Mouse (Mus musculus) intestine, embryonic 15.5 days (tissue): ENCODE measurements around the gene Enoph1. TPM values are rescaled to one million over a fixed set of nuclear protein-coding genes. Genes with fewer than 3 reads are reported as not detected.
A peak's percentile ranks its signal among the peaks of the same experiment; 100 is the strongest.

Experiments used
- ATAC-seq: fragments of 200-750 bp; cut with Nextera tagmentation; 2 replicates; pipeline ENCODE4 v1.8.0; 2017; ENCODE audit warnings: moderate TSS enrichment, moderate library complexity
- H3K27ac ChIP-seq: fragments of 300-500 bp; sonication (generic); 2 replicates; pipeline ENCODE4 v1.5.1; 2015; ENCODE audit warnings: mild to moderate bottlenecking, inconsistent platforms
- H3K27me3 ChIP-seq: fragments of 300-500 bp; sonication (generic); replicated peaks from 2 replicates; pipeline ENCODE4 v1.6.1; 2015; ENCODE audit warnings: inconsistent platforms
- H3K36me3 ChIP-seq: fragments of 300-500 bp; sonication (generic); 2 replicates; pipeline ENCODE4 v1.6.1; 2015; ENCODE audit warnings: inconsistent platforms
- H3K4me1 ChIP-seq: fragments of 300-500 bp; sonication (generic); replicated peaks from 2 replicates; pipeline ENCODE4 v1.6.1; 2015; ENCODE audit warnings: inconsistent platforms
- H3K4me2 ChIP-seq: fragments of 300-500 bp; sonication (generic); replicated peaks from 2 replicates; pipeline ENCODE4 v1.6.1; 2015; ENCODE audit warnings: mild to moderate bottlenecking, inconsistent platforms
- H3K4me3 ChIP-seq: fragments of 300-500 bp; sonication (generic); replicated peaks from 2 replicates; pipeline ENCODE4 v1.5.1; 2015; ENCODE audit warnings: inconsistent platforms
- H3K9ac ChIP-seq: fragments of 300-500 bp; sonication (generic); 2 replicates; pipeline ENCODE4 v1.6.1; 2015; ENCODE audit warnings: inconsistent platforms
- H3K9me3 ChIP-seq: fragments of 300-500 bp; sonication (generic); 2 replicates; pipeline ENCODE4 v1.6.1; 2016; ENCODE audit warnings: inconsistent platforms
- WGBS: fragments of 180-500 bp; shearing (Covaris S2); methylation state at CpG from one replicate; pipeline ENCODE4 v1.1.7; 2015; 5-methylcytosine and 5-hydroxymethylcytosine counted together
- polyA plus RNA-seq: library from polyadenylated mRNA; unstranded; fragments of >200 nt; fragmentation: Nextera tagmentation; extraction: Ambion mirVana; gene quantifications from 2 replicates; pipeline ENCODE4 v1.2.1, GENCODE M21; 2015

Gene Enoph1
- polyA plus RNA-seq, 1 experiment from 2014 or later, result 49.8 TPM

GRCm38 (mm10) chr5:100058729-100059128, 18.9 kb downstream of the Enoph1 start:
- Histone ChIP-seq H3K27ac (no peak overlapping the region), H3K4me1 (peaks cover 10% of the 10 kb centered on the region), H3K4me3 (no peak overlapping the region), H3K9me3 (no peaks in the 10 kb centered on the region), H3K9ac (no peak overlapping the region), H3K27me3 (no peaks in the 10 kb centered on the region), H3K36me3 (peaks cover 18% of the 10 kb centered on the region), H3K4me2 (no peak overlapping the region)
- WGBS, result 67% methylated on average over 6 of the region's 6 CpGs
- ATAC-seq, result no peak

DNA sequence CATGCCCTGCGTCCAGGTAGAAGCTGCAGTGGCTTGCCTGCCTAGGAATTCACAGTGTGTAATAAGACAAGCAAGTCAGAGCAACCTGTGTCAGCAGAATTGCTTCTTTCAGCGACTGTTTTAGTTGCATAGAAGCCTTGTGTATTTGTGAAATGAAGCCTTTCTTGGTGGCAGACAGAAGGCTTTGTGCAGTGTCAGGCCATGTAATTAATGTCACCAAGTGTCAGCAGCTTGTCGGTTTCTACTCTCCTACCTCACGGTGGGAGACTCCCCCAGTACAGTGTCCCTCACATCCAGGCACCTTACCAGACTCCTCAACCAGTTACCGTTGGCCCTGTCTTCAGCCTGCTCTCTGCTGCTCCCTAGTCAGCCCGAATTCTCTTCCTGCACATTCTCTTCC, 19.5 kb downstream of the Enoph1 start:
- no peak overlapping the region for H3K4me3 ChIP-seq
- H3K9ac ChIP-seq, result no peak overlapping the region
- peaks cover 10% of the 10 kb centered on the region for H3K4me1 ChIP-seq
- no peak for ATAC-seq
- H3K27me3 ChIP-seq, result no peaks in the 10 kb centered on the region
- H3K9me3 ChIP-seq, result no peaks in the 10 kb centered on the region
- WGBS, result 68% methylated on average over 6 of the region's 6 CpGs
- no peak overlapping the region for H3K27ac ChIP-seq
- peaks cover 24% of the 10 kb centered on the region for H3K36me3 ChIP-seq
- no peak overlapping the region for H3K4me2 ChIP-seq

DNA sequence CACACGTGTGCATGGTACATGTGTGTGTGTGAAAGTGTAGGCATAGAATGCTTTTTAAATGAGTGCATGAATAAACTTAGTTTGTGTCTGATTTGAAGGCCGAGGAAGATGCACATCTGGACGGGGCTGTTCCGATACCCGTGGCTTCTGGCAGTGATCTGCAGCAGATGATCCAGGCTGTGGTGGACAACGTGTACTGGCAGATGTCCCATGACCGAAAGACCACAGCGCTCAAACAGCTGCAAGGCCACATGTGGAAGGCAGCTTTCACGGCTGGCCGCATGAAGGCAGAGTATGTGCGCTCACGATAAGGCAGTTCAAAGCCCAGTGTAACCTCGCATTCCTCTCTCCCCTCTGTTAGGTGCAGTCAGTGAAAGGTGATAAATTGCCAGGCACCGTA, 21.1 kb downstream of the Enoph1 start:
- Histone ChIP-seq H3K4me1 (0 out of 2 replicates have a peak, but pooled peaks cover under 1% of the 10 kb centered on the region), H3K9me3 (no peaks in the 10 kb centered on the region), H3K4me2 (no peak overlapping the region), H3K4me3 (no peak overlapping the region), H3K36me3 (peaks cover 31% of the 10 kb centered on the region), H3K27me3 (no peaks in the 10 kb centered on the region), H3K9ac (no peak overlapping the region), H3K27ac (no peak overlapping the region)
- 93% methylated on average over 14 of the region's 14 CpGs for WGBS
- no peak for ATAC-seq

- ATAC-seq, result no peak
- H3K27ac ChIP-seq, result no peak overlapping the region
- no peaks in the 10 kb centered on the region for H3K4me1 ChIP-seq
- H3K27me3 ChIP-seq, result no peaks in the 10 kb centered on the region
- H3K4me2 ChIP-seq, result no peak overlapping the region
- H3K36me3 ChIP-seq, result peaks cover 24% of the 10 kb centered on the region
- H3K9ac ChIP-seq, result no peak overlapping the region
- H3K9me3 ChIP-seq, result no peaks in the 10 kb centered on the region
- no peak overlapping the region for H3K4me3 ChIP-seq
- WGBS, result 94% methylated on average over 16 of the region's 16 CpGs
Observed at GRCm38 (mm10) chr5:100067579-100067978, 27.8 kb downstream of the Enoph1 start.

DNA sequence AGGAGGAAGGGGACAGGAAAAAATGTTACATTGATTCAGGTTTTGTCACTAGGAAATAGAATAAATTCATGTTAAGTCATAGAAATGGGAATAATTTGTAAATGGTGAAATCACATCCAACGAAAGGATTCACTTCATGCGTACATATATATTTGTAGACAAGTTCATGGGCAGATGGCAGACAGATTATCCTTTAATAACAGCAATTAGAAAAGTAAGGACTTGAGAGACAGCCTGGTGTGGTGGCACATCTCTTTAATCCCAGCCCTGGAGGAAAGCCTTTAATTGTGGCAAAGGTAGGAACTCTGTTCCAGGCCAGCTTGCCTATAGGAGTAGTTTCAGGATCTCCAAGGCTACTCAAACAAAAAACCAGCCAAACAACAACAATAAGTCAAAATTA, 29.7 kb downstream of the Enoph1 start:
- ATAC-seq, result no peak
- H3K36me3 ChIP-seq, result peaks cover 17% of the 10 kb centered on the region
- no peaks in the 10 kb centered on the region for H3K4me1 ChIP-seq
- 93% methylated on average over 2 of the region's 2 CpGs for WGBS
- H3K27me3 ChIP-seq, result no peaks in the 10 kb centered on the region
- H3K4me3 ChIP-seq, result no peak overlapping the region
- no peak overlapping the region for H3K27ac ChIP-seq
- no peak overlapping the region for H3K9ac ChIP-seq
- H3K9me3 ChIP-seq, result no peaks in the 10 kb centered on the region
- no peak overlapping the region for H3K4me2 ChIP-seq

- 20% methylated on average over 3 of the region's 3 CpGs for WGBS
- Histone ChIP-seq H3K9me3 (no peaks in the 10 kb centered on the region), H3K4me1 (no peaks in the 10 kb centered on the region), H3K9ac (no peak overlapping the region), H3K27me3 (no peaks in the 10 kb centered on the region), H3K36me3 (peaks cover 13% of the 10 kb centered on the region), H3K4me3 (no peak overlapping the region), H3K27ac (no peak overlapping the region), H3K4me2 (no peak overlapping the region)
- peak; percentile 83 for ATAC-seq
Observed at GRCm38 (mm10) chr5:100070255-100070654, 30.5 kb downstream of the Enoph1 start.

- Histone ChIP-seq H3K9ac (no peak overlapping the region), H3K27me3 (no peaks in the 10 kb centered on the region), H3K4me3 (no peak overlapping the region), H3K9me3 (no peaks in the 10 kb centered on the region), H3K27ac (no peak overlapping the region), H3K36me3 (peaks cover 10% of the 10 kb centered on the region), H3K4me1 (no peaks in the 10 kb centered on the region), H3K4me2 (no peak overlapping the region)
- ATAC-seq, result no peak
- WGBS, result 90% methylated on average over 5 of the region's 5 CpGs
Observed at GRCm38 (mm10) chr5:100071541-100071940, 31.8 kb downstream of the Enoph1 start.

- Histone ChIP-seq H3K4me2 (no peak overlapping the region), H3K4me1 (peaks cover 1% of the 10 kb centered on the region; the same call in 1 of the 2 replicates), H3K27ac (no peak overlapping the region), H3K9ac (no peak overlapping the region), H3K4me3 (no peak overlapping the region), H3K36me3 (peaks cover 4% of the 10 kb centered on the region), H3K27me3 (no peaks in the 10 kb centered on the region), H3K9me3 (no peaks in the 10 kb centered on the region)
- 86% methylated on average over 9 of the region's 9 CpGs for WGBS
- no peak for ATAC-seq
Observed at GRCm38 (mm10) chr5:100072557-100072956, 32.8 kb downstream of the Enoph1 start.

DNA sequence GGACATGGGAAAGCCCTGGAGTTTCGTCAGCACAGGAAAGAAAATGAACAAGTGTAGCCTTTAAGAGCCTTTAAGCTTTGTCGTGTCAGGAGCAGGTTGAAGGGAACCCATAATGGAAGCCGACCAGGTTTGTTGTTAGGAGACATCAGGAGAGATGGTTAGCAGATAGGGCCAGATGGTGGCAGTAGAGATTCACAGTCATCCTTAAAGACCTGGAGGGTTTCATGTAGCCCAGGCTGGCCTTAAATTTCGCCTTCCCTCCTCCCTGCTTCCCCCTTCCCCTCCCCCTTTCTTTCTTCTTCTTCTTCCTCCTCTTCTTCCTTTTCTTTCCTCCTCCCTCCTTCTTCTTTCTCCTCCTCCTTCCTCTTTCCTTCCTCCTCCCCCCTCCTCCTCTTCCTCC, 34.8 kb downstream of the Enoph1 start:
- 61% methylated on average over 4 of the region's 4 CpGs for WGBS
- H3K4me3 ChIP-seq, result no peak overlapping the region
- no peak overlapping the region for H3K27ac ChIP-seq
- no peak overlapping the region for H3K4me2 ChIP-seq
- H3K9ac ChIP-seq, result no peak overlapping the region
- no peaks in the 10 kb centered on the region for H3K36me3 ChIP-seq
- no peaks in the 10 kb centered on the region for H3K27me3 ChIP-seq
- peaks cover 10% of the 10 kb centered on the region; the same call in 1 of the 2 replicates for H3K4me1 ChIP-seq
- no peak for ATAC-seq
- H3K9me3 ChIP-seq, result no peaks in the 10 kb centered on the region

DNA sequence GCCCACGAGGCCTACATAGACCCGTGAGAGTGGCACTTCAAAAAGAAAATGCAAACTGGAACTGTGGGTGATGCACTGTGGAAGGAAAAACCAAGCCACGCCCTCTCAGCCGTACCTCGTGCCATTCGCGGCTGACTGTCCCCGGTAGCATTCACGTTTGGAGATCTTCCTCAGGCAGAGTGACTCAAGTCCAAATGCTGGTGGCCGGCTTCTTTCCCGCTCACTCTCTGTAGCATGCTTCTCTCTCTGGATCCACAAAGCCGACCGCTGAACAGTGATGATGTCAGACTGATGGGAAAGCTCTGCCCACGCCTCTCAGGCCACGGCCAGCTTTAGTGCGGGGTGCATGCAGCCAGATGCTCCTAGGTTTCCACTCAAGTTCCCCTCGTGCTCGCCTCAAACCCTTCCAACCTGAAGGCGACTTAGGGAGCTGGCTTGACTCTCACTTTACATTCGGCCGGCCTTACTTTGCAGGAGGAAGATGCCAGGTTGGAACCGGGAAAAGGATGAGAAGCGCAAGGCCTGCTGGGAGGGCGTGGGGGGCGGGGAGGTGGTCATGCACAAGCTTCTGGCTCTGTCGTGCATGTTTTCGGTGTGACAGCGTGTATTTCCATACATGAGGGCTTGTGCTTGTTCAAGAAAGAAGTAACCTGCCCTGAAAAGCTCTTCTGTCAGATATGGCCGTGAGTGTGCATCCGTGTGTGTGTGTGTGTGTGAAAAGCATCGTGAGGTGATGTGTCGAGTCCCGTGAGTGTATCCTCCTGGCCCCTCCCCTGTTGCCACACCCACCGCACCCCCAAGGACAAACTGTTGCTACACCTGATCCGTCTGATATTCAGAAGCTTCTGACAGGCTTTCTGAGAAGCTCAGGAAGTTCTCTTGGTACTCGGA, 39.5 kb downstream of the Enoph1 start:
- WGBS, result 27% methylated on average over 36 of the region's 36 CpGs
- Histone ChIP-seq H3K27me3 (no peaks in the 10 kb centered on the region), H3K9me3 (no peaks in the 10 kb centered on the region), H3K4me3 (peak overlapping the region; percentile 29), H3K4me2 (peak overlapping the region; percentile 72), H3K4me1 (peaks cover 12% of the 10 kb centered on the region; the same call in 1 of the 2 replicates), H3K27ac (no peak overlapping the region), H3K9ac (peak overlapping the region; percentile 15; the same call in 1 of the 2 replicates), H3K36me3 (no peaks in the 10 kb centered on the region)
- peak; percentile 60 for ATAC-seq

GRCm38 (mm10) chr5:100079931-100080275, 40.1 kb downstream of the Enoph1 start:
- Histone ChIP-seq H3K27me3 (no peaks in the 10 kb centered on the region), H3K4me1 (peaks cover 13% of the 10 kb centered on the region; the same call in 1 of the 2 replicates), H3K9me3 (no peaks in the 10 kb centered on the region), H3K27ac (no peak overlapping the region), H3K36me3 (no peaks in the 10 kb centered on the region), H3K4me3 (peak overlapping the region; percentile 29; the same call in 1 of the 2 replicates), H3K9ac (no peak overlapping the region), H3K4me2 (peak overlapping the region; percentile 72)
- 0 out of 2 replicates have a peak, but pooled peaks have one; percentile 13 for ATAC-seq
- 86% methylated on average over 8 of the region's 8 CpGs for WGBS

DNA sequence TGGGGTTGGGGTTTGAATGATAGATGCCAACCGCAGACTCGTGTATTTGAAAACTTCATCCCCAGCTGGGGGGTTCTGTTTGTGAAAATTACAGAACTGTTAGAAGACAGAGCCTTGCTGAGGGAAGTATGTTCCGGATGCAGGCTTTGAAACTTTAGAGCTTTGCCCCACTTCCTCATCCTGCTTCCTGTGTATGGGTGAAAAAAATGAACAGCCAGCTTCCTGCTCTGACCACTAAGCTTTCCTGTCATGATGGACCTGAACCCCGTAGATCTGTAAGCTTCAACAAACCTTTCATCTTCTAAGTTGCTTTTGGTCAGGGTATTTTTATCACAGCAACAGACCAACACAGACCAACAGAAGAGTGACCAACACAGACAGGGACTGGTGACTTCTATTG, 42.2 kb downstream of the Enoph1 start:
- no peaks in the 10 kb centered on the region for H3K27me3 ChIP-seq
- H3K4me1 ChIP-seq, result peaks cover 21% of the 10 kb centered on the region; the same call in 1 of the 2 replicates
- H3K4me3 ChIP-seq, result no peak overlapping the region
- no peak overlapping the region for H3K9ac ChIP-seq
- H3K36me3 ChIP-seq, result no peaks in the 10 kb centered on the region
- H3K27ac ChIP-seq, result no peak overlapping the region
- no peaks in the 10 kb centered on the region for H3K9me3 ChIP-seq
- H3K4me2 ChIP-seq, result no peak overlapping the region
- ATAC-seq, result no peak
- 87% methylated on average over 4 of the region's 4 CpGs for WGBS
